Mouse (Mus musculus) ES-Bruce4 (cell line): Measurements from ENCODE around the gene Xxylt1.

Experiments
- CTCF ChIP-seq: IDR thresholded peaks from one replicate; pipeline ENCODE4 v1.8.1; 2011; ENCODE audit warnings: low read depth, low read length
- EP300 ChIP-seq: IDR thresholded peaks from 2 replicates; pipeline ENCODE4 v1.6.1; 2011; ENCODE audit warnings: low read depth, low read length; ENCODE audit not compliant: insufficient read depth
- POLR2A ChIP-seq: IDR thresholded peaks from one replicate; pipeline ENCODE4 v1.8.1; 2011; ENCODE audit warnings: low read length; ENCODE audit not compliant: insufficient read depth

DNA sequence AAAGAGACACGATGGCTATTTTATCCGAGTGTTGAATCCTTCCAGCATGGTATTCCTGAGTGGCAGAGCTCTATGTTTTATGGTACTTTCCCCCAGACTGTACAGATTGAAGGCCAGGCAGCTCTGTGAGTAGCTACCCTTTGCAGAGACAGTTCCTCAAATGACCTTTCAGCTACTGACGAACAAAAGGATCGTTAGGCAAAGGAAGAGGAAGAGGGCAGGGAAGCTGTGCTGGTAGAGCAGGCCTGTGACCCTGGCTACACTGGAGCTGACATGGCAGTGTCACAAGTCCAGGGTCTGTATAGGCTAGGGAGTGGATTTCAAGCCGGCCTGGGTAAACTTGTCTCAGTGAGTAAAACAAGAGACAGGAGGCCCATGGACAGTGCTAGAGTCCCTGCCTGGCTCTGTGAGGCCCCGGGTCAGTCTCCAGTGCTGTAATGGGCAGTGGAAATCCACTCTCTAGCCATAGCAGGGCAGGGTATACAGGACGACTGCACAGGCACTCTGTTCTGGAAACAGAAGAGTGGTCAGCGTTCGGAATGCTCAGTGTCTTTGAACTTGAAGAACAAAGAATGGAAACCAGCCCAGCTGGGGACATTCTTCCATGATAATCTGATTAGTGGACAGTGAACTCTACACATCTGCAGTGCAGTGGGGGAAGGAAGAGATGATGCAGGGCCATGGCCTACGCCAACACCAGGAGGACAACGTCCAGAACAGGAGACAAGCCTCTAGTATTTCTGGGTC lies 51.3 kb downstream of the Xxylt1 start:
- TF ChIP-seq POLR2A (no peak), EP300 (no peak), CTCF (no peak)
